Mouse (Mus musculus) induced T-regulatory cell, adult 2 months (primary cell): ENCODE measurements around the gene Tekt3.

Source experiments
- DNase-seq: peaks from one replicate; pipeline ENCODE4 v3.0.0-alpha.2; 2012; ENCODE audit warnings: low read depth

The Tekt3 gene

GRCm38 (mm10) chr11:63061446-63061845 is at the start of gene Tekt3:
Tekt3 (plus strand) TSS chr11:63061654.
- DNase-seq, result no peak

GRCm38 (mm10) chr11:63017327-63018082 is 43.9 kb upstream of the Tekt3 start:
- DNase-seq, result no peak

- DNase-seq, result no peak
Measured at GRCm38 (mm10) chr11:63018083-63018622, 43.3 kb upstream of the Tekt3 start.

- no peak for DNase-seq
Measured at GRCm38 (mm10) chr11:63020633-63021032, 40.8 kb upstream of the Tekt3 start.

GRCm38 (mm10) chr11:63021141-63021806 is 40.2 kb upstream of the Tekt3 start:
- DNase-seq, result no peak

GRCm38 (mm10) chr11:63023461-63023860 is 38.0 kb upstream of the Tekt3 start:
- DNase-seq, result no peak

GRCm38 (mm10) chr11:63024136-63024535 is 37.3 kb upstream of the Tekt3 start:
- DNase-seq, result no peak

GRCm38 (mm10) chr11:63025476-63025875 is 36.0 kb upstream of the Tekt3 start:
- no peak for DNase-seq

GRCm38 (mm10) chr11:63026651-63027141 is 34.8 kb upstream of the Tekt3 start:
- DNase-seq, result no peak

- no peak for DNase-seq
Measured at GRCm38 (mm10) chr11:63028131-63028530, 33.3 kb upstream of the Tekt3 start.

GRCm38 (mm10) chr11:63029148-63029714 is 32.2 kb upstream of the Tekt3 start:
- no peak for DNase-seq

GRCm38 (mm10) chr11:63029721-63030120 is 31.7 kb upstream of the Tekt3 start:
- no peak for DNase-seq

GRCm38 (mm10) chr11:63035420-63036211 is 25.8 kb upstream of the Tekt3 start:
- no peak for DNase-seq

- DNase-seq, result no peak
Measured at GRCm38 (mm10) chr11:63040002-63040661, 21.3 kb upstream of the Tekt3 start.

GRCm38 (mm10) chr11:63045771-63046170 is 15.7 kb upstream of the Tekt3 start:
- no peak for DNase-seq

- no peak for DNase-seq
Measured at GRCm38 (mm10) chr11:63046380-63046779, 15.1 kb upstream of the Tekt3 start.

GRCm38 (mm10) chr11:63050362-63050932 is 11.0 kb upstream of the Tekt3 start:
- DNase-seq, result no peak

GRCm38 (mm10) chr11:63051041-63051440 is 10.4 kb upstream of the Tekt3 start:
- no peak for DNase-seq

GRCm38 (mm10) chr11:63051996-63052395 is 9.5 kb upstream of the Tekt3 start:
- DNase-seq, result no peak

- no peak for DNase-seq
Measured at GRCm38 (mm10) chr11:63055596-63055995, 5.9 kb upstream of the Tekt3 start.

- no peak for DNase-seq
Measured at GRCm38 (mm10) chr11:63058375-63058952, 3.0 kb upstream of the Tekt3 start.
